Mouse (Mus musculus) liver, adult 2 months (tissue): ENCODE results near the gene Zdhhc12.
A peak's percentile ranks its signal among the peaks of the same experiment; 100 is the strongest.

Source experiments
- CTCF ChIP-seq: fragments of 200-500 bp; IDR thresholded peaks from 2 replicates; pipeline ENCODE4 v1.5.1; 2011; ENCODE audit warnings: low read depth, low read length, control low read depth
- POLR2A ChIP-seq: fragments of 200-500 bp; IDR thresholded peaks from 2 replicates; pipeline ENCODE4 v1.6.1; 2011; ENCODE audit warnings: low read length, control low read depth; ENCODE audit not compliant: insufficient read depth; ENCODE audit errors: extremely low read depth

DNA sequence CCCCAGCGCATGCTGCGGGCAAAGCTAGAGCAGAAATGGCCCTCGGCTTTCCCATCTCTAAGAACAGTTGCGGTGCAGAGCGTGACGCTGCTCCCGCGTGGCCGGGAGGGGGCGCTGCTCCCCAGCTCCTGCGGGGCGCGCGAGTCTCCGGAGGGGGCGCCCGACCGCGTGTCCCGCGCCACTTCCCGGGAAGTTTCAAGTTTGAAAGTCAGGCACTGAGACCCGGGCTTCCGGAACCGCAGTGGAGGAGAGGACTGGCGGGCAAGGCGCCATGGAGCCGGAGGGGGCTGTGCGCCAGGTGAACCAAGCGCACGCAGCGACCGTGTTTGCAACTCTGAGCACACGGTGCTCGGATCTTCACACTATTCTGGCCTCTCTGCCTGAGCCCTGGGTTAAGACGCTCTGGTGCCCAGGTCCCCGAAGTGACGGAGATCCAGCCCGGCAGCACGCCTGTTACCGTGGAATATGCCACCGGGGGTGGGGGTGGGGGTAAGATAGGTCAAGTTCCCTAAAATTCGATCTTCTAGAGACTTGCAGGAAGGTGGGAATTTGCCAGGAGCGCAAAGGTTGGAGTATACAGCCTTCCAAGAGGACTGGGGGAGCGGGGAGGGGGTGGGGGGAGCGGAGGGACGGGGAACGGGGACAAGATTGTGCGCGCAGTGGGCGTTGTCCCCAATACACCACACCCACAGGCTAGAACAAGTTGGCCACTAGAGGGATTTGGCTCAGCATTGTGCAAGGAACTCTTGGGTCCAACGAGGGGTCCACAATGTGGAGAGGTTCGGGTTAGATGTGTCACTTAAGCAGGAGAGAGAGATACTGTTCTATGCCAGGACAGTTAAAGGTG, 15.7 kb downstream of the Zdhhc12 start, which contains the start of gene Pkn3:
- TF ChIP-seq CTCF (peak; percentile 95), POLR2A (no peak)
